Mouse (Mus musculus) hindlimb bud, embryonic 11.5 days (tissue): Measurements from ENCODE around the gene Dmkn.
"Not testable (repeated sequence)": the region's sequence is repeated elsewhere in the genome, so short reads cannot be mapped to it uniquely, and the experiment has no call there.

ENCODE experiments used
- DNase-seq: peaks from one replicate; pipeline ENCODE4 v3.0.0-alpha.2; 2012; ENCODE audit warnings: low read depth, low spot score; ENCODE audit errors: extremely low spot score

The Dmkn gene

GRCm38 (mm10) chr7:30811757-30812290 is 48.3 kb downstream of the Dmkn start:
- DNase-seq, result no peak

- DNase-seq, result no peak
Measured at GRCm38 (mm10) chr7:30812291-30812807, 48.8 kb downstream of the Dmkn start.

GRCm38 (mm10) chr7:30820131-30820530 is 56.6 kb downstream of the Dmkn start:
- DNase-seq, result no peak

- DNase-seq, result no peak
Measured at GRCm38 (mm10) chr7:30820854-30821445, 57.4 kb downstream of the Dmkn start.

- DNase-seq, result no peak
Measured at GRCm38 (mm10) chr7:30821532-30821931, 58.0 kb downstream of the Dmkn start.

GRCm38 (mm10) chr7:30823675-30824074 is 60.1 kb downstream of the Dmkn start, which contains the start of gene Ffar2:
Gene Ffar2, minus strand, starts transcription at chr7:30823775.
- no peak for DNase-seq

- DNase-seq, result no peak
Measured at GRCm38 (mm10) chr7:30824306-30824705, 60.8 kb downstream of the Dmkn start.

GRCm38 (mm10) chr7:30826660-30827059 is 63.1 kb downstream of the Dmkn start:
- no peak for DNase-seq

GRCm38 (mm10) chr7:30828871-30829270 is 65.3 kb downstream of the Dmkn start:
- not testable (repeated sequence) for DNase-seq

- no peak for DNase-seq
Measured at GRCm38 (mm10) chr7:30829428-30829827, 65.9 kb downstream of the Dmkn start.
